Mouse (Mus musculus) gastrocnemius, adult 8-10 months (tissue): ENCODE data around the gene Gm21866. TPM values are rescaled to one million over a fixed set of nuclear protein-coding genes. Genes with fewer than 3 reads are reported as not detected.
"Not testable (repeated sequence)": the region's sequence is repeated elsewhere in the genome, so short reads cannot be mapped to it uniquely, and the experiment has no call there.

Experiments
- DNase-seq, 2 experiments: peaks; one replicate each; pipeline ENCODE4 v3.0.0; 2022; ENCODE audit warnings: low spot score in 2 of 2
- total RNA-seq, 4 experiments: library from RNA; stranded (reverse); gene quantifications; 2 replicates each; pipeline ENCODE4 v1.2.4; 2022

Gene Gm21866
- total RNA-seq = not detected

DNA sequence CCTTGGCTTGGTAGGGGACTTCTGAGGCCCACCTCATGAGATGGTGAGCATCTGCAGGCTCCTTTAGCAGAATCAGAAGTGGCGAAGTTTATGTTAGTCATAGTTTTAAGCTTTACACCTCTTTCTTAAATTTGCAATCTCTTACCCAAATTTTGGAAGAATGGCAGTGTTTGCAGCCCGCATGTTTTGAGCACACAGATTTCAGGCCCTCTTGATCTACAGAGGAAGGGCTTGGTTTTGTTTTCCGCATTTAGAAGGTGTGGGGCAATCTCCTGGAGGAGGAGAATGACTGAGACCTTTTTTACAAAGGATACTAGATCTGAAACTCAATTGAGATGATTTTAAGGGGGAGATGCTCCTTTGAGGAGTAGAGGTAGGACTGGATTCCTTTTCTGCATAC, at the start of gene Gm21866:
TSS of gene Gm21866 (minus strand) at position 101 of the 400 bp plus-strand sequence.
- not testable (repeated sequence) for DNase-seq

DNA sequence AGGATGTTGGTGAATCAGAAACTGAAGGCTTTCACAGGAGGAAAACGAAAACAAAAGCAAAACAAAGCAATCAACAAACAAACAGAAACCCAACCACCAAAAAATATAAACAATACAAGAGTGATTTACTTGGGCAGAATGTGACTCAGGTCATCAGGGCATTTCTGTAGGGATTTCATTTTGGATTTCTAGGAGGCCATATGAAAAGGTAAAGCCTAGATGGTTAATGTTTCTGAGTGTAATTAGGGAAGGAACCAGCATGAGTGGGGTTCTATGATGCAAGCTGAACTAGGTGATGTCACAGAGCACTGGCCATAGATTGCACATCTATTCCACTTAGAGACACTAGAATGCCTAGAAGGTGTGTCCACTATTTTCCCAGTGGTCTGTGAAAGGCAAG, 28.3 kb upstream of the Gm21866 start, which contains the start of gene Gm20773:
TSS of gene Gm20773 (plus strand) at position 301 of the 400 bp plus-strand sequence.
- not testable (repeated sequence) for DNase-seq

Other genes with a start within 250 kb of the Gm21866 start
- gene Gm21828, start 241.7 kb downstream of the Gm21866 start, total RNA-seq = not detected
- gene Gm21440, start 213.2 kb downstream of the Gm21866 start, total RNA-seq = not detected
- gene Gm21454, start 213.1 kb downstream of the Gm21866 start, total RNA-seq = not detected
- not detected for gene Gm21725, start 116.5 kb downstream of the Gm21866 start, total RNA-seq
- gene Gm20773, start 28.4 kb upstream of the Gm21866 start, total RNA-seq = not detected